Mouse (Mus musculus): ENCODE results near the gene Id2.

GRCm38 (mm10) chr12:25116126-25116525 lies 19.2 kb upstream of the Id2 start:
- TF ChIP-seq CTCF (IDR thresholded peaks at IDR 0.05; ENCODE audit: borderline replicate concordance, extremely low read depth, insufficient read depth, insufficient read length) (no peak), POLR2A (IDR thresholded peaks at IDR 0.05; ENCODE audit: borderline replicate concordance, extremely low read depth, insufficient read depth, insufficient read length, poor library complexity, severe bottlenecking) (no peak)
